Mouse (Mus musculus): ENCODE data around the gene Ina.

DNA sequence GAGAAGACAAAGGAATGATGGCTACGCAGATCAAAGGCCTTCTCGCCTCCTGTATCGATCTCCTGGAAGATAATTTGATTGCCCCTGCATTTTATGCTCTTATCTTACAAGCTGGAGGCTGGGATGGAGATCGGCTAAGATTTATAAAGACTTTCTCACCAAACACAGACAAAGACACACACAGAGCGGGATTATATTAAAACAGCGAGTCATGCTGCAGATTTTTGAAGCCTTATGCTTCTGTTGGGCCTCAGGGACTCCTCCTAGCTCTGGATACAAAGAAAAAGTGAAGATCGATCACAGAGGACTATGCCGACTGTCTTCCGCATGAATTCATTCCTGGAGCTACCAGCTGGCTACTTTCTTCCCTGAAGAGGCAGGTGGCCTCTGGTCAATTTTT, 15.3 kb downstream of the Ina start:
- TF ChIP-seq CTCF (conservative IDR thresholded peaks at IDR 0.05; ENCODE audit: insufficient read depth, insufficient read length, low read depth, low read length) = no peak
- TF ChIP-seq POLR2A (IDR thresholded peaks at IDR 0.05; ENCODE audit: low read depth, low read length) = no peak

Measured in kidney, adult 2 months (tissue).